Mouse (Mus musculus): ENCODE measurements around the gene Col26a1.

DNA sequence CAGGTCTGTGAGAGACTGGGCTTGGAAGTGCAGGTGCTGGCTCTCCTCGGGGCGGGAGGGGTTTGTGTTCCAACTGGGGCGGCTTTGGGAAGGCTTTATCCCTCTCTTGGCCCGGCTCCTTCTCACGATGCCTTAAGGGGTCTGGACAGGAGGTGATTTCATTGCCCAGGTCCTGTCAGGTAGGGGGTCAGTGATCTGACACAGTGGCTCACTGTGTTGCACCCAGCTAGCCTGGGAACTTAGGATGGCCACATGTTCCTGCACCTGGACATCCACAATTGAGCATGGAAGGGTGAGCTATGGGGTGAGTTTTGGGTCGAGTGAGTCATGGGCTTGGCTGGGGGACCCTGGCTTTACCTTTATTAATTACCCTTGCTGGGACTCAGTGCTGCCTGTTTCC lies 144.1 kb downstream of the Col26a1 start:
- TF ChIP-seq MEF2A (IDR thresholded peaks at IDR 0.05; ENCODE audit: borderline replicate concordance, low read depth, low read length) (no peak), POLR2AphosphoS2 (IDR thresholded peaks at IDR 0.05; ENCODE audit: low read depth, low read length) (no peak), CTCF (conservative IDR thresholded peaks at IDR 0.05 in 1 of 2, IDR thresholded peaks at IDR 0.05 in 1 of 2; ENCODE audit: low read depth in 2 of 2, low read length in 2 of 2) (no peak), MXI1 (IDR thresholded peaks at IDR 0.05; ENCODE audit: low read depth, low read length) (no peak), MAX (IDR thresholded peaks at IDR 0.05; ENCODE audit: low read length) (no peak), ZNF384 (IDR thresholded peaks at IDR 0.05; ENCODE audit: low read depth, low read length) (no peak)
